Mouse (Mus musculus): Measurements from ENCODE around the gene B3gnt2.

DNA sequence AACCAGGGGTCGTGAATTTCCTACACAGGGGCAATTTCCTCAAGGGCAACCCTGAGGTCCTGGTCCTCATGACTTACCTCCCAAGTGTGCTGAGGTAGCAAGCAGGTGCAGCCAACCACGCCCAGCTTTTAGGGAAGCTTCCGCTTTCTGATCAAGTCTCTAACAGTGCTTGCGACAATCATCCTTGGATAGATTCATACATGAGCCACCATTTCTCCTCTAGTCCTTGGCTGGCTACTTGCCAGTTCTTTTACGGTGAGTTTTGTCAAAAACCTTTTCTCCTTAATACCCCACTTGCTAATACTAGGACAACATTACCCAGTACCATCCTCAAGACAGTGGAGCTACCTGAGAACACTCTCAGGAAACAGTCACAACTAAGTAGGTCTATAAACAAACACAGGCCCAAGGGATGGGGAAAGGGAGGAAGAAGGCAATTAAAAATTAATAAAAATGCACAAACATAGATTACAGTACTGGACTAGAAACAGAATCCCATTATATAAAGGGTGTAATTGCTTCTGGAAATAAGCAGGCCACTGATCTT lies 12.0 kb downstream of the B3gnt2 start:
- TF ChIP-seq CTCF (IDR thresholded peaks at IDR 0.05; ENCODE audit: borderline replicate concordance, insufficient read depth, low read length) = no peak
- TF ChIP-seq POLR2A (IDR thresholded peaks at IDR 0.05; ENCODE audit: low read depth, low read length) = no peak

Measured in embryonic fibroblast, embryonic 13.5 days (primary cell).